1 mouse cellular context compared by ENCODE assay signal in the genomic region with DNA sequence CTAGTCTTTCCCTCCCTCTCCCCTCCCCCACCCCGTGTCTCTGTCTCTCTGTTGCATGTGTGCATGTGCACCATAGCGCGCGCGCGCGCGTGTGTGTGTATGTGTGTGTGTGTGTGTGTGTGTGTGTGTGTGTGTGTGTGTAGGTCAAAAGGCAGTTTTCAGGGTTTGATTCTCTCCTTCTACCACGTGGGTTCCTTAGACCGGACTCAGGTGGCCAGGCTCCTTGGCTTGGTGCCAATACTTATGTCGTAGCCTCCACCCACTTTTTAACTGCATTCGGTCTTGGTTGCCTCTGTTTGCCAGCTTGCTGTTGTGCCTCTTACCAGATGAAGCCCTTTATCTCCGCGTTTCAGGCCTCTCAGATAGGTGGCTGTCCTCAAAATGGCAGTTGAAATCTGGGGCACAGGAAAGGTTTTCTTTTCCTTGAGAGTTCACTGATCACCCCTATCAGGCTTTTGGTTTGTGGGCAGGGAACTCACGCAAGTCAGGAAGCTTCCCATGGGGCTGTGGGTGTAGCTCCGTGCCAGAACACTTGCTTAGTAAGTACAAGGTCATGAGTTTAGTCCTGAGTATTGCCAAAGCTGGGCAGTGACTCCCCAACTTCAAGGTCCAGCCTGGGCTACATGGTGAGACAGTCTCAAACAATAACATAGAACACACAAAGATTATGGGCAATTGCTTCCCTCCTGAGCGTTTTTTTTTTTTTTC.
TF ChIP-seq lines count a peak whose summit lies in the region.

No protein-coding gene starts in this region.

TF ChIP-seq in CH12.LX, 34 proteins besides CTCF, POLR2A, EP300 and RAD21:
- TF ChIP-seq ZC3H11A (IDR thresholded peaks at IDR 0.05; ENCODE audit: low read depth, low read length) (no peak), USF1 (IDR thresholded peaks at IDR 0.05; ENCODE audit: low read depth, low read length) (peak; percentile 34; the same call in 1 of the 2 replicates), MXI1 (IDR thresholded peaks at IDR 0.05; ENCODE audit: low read depth, low read length) (peak; percentile 82; the same call in 1 of the 2 replicates), MYC (IDR thresholded peaks at IDR 0.05; ENCODE audit: low read depth, low read length) (peak; percentile 75; the same call in 1 of the 2 replicates), NRF1 (IDR thresholded peaks at IDR 0.05; ENCODE audit: low read depth, low read length) (peak; percentile 58), CHD2 (IDR thresholded peaks at IDR 0.05; ENCODE audit: low read length) (no peak; the same call in 1 of the 2 replicates), MAX (IDR thresholded peaks at IDR 0.05; ENCODE audit: low read length) (peak; percentile 84), BHLHE40 (IDR thresholded peaks at IDR 0.05; ENCODE audit: low read depth, low read length) (peak; percentile 84), CHD1 (IDR thresholded peaks at IDR 0.05; ENCODE audit: low read depth, low read length) (no peak), KAT2A (IDR thresholded peaks at IDR 0.05; ENCODE audit: insufficient replicate concordance, low read length) (no peak), IRF4 (IDR thresholded peaks at IDR 0.05; ENCODE audit: low read depth, low read length) (no peak), MAZ (IDR thresholded peaks at IDR 0.05; ENCODE audit: low read depth, low read length) (no peak), USF2 (conservative IDR thresholded peaks at IDR 0.05; ENCODE audit: low read depth, low read length) (peak; percentile 13; the same call in 1 of the 2 replicates), ETS1 (conservative IDR thresholded peaks at IDR 0.05; ENCODE audit: low read depth, low read length) (0 out of 2 replicates have a peak, but pooled peaks have one; percentile 25), MEF2A (IDR thresholded peaks at IDR 0.05; ENCODE audit: borderline replicate concordance, low read depth, low read length) (0 out of 2 replicates have a peak, but pooled peaks have one; percentile 9), JUND (conservative IDR thresholded peaks at IDR 0.05; ENCODE audit: low read depth, low read length) (no peak)
